ENCODE assay signal across 9 mouse cellular contexts in genomic region chr1:134368777-134369337, GRCm38 (mm10). TPM values are rescaled to one million over a fixed set of nuclear protein-coding genes. Genes with fewer than 3 reads are reported as not detected.
DNase-seq lines count a peak whose midpoint lies in the region; TF ChIP-seq lines count a peak whose summit lies in the region.
"Had no signal": no experiment of that assay in that cellular context is flagged by ENCODE, and none has a peak within 500 bp of the region (broad histone marks: within the 10 kb centered on the region; RNA-seq: fewer than 3 reads in every experiment).

No protein-coding gene starts in this region.

- dilution Hi-C loops in CH12.LX (cut with MboI; ENCODE audit: extremely low pct_ligation_motif_present, extremely low pct_unique_long_range_greater_than_20kb, low sequenced_read_pairs): no loop called here

- peaks cover 24% of the 10 kb centered on the region for H3K9me3 ChIP-seq in CH12.LX (replicated peaks; ENCODE audit: low read length)

- H3K4me1 ChIP-seq in CH12.LX (ENCODE audit: control insufficient read depth in 1 of 2, insufficient read depth in 2 of 2): no peaks in the 10 kb centered on the region

- H3K27ac ChIP-seq in CH12.LX (ENCODE audit: insufficient read depth, low read depth): no peak overlapping the region

- TF ChIP-seq POLR2A in CH12.LX (IDR thresholded peaks at IDR 0.05; ENCODE audit: low read depth, low read length): no peak

- H3K4me3 ChIP-seq in CH12.LX (replicated peaks in 1 of 3; ENCODE audit: low read depth in 2 of 3, low read length in 2 of 3, poor library complexity in 1 of 3): no peak overlapping the region

- TF ChIP-seq RAD21 in CH12.LX (IDR thresholded peaks at IDR 0.05; ENCODE audit: low read depth, low read length): peak; percentile 75

- no peak overlapping the region for H3K9ac ChIP-seq in CH12.LX (ENCODE audit: insufficient read depth, low read depth)

- no peaks in the 10 kb centered on the region for H3K79me2 ChIP-seq in CH12.LX (replicated peaks; ENCODE audit: control insufficient read depth, extremely low read depth, insufficient read depth, poor library complexity, severe bottlenecking)

- in situ Hi-C loops in CH12.LX (cut with MboI; ENCODE audit: low pct_ligation_motif_present, low pct_unique_long_range_greater_than_20kb, low sequenced_read_pairs): no loop called here

- intact Hi-C loops in heart, postnatal 25 days (cut with DNase I): loop anchor here (1.0 kb wide), 1 partner anchor 86 kb away; the partner anchor contains the start of gene Klhl12

- H3K27me3 ChIP-seq in CH12.LX (replicated peaks): peaks cover 7% of the 10 kb centered on the region

- H3K4me2 ChIP-seq in CH12.LX (ENCODE audit: insufficient read depth, low read depth, poor library complexity, severe bottlenecking): no peak overlapping the region

- H3K36me3 ChIP-seq in CH12.LX (replicated peaks in 1 of 2; ENCODE audit: control insufficient read depth in 1 of 2, insufficient read depth in 1 of 2, low read length in 1 of 2): no peaks in the 10 kb centered on the region

- no peak for TF ChIP-seq EP300 in CH12.LX (IDR thresholded peaks at IDR 0.05; ENCODE audit: low read length)

- DNase-seq in heart, adult 11 months: peak; percentile 85
- DNase-seq in heart, postnatal 25 days (ENCODE audit: low spot score): no peak
- DNase-seq in CH12.LX (ENCODE audit: extremely low read depth): peak; percentile 35
- peak; percentile 63 to 76 for DNase-seq in adrenal gland, postnatal 36 days
- DNase-seq in gastrocnemius, adult 8-10 months (ENCODE audit: low spot score in 2 of 2): peak; percentile 30 to 35
- DNase-seq in layer of hippocampus, postnatal 36 days: peak; percentile 26 to 50
- DNase-seq in naive thymus-derived CD4-positive, alpha-beta T cell, adult 2 months (ENCODE audit: low read depth): peak; percentile 65
- DNase-seq in thymus, postnatal 0 days (ENCODE audit: low spot score): peak; percentile 50

- peak in 1 of 2 experiments; percentile 71; a peak in 2 of 4 replicates for TF ChIP-seq CTCF in CH12.LX (conservative IDR thresholded peaks at IDR 0.05 in 1 of 2, IDR thresholded peaks at IDR 0.05 in 1 of 2; ENCODE audit: low read depth in 2 of 2, low read length in 2 of 2)

TF ChIP-seq in CH12.LX, 34 proteins besides CTCF, POLR2A, EP300 and RAD21:
- TF ChIP-seq USF2 (conservative IDR thresholded peaks at IDR 0.05; ENCODE audit: low read depth, low read length): no peak
- peak; percentile 56 for TF ChIP-seq SMC3 (IDR thresholded peaks at IDR 0.05; ENCODE audit: low read depth, low read length)
- TF ChIP-seq ZNF384 (IDR thresholded peaks at IDR 0.05; ENCODE audit: low read depth, low read length): no peak
TF ChIP-seq in CH12.LX: peak in this region for 1.

RNA-seq across cellular contexts. Expression of gene Tmem183a, which starts 7.1 kb away (rescaled TPM):
- total RNA-seq in heart, postnatal 25 days (2021): 10 to 100 TPM; 19.4 to 19.8 TPM
- total RNA-seq in CH12.LX (2012; rRNA removed) (41.5 and 52.0 TPM in 2 replicates), CH12.LX (2014; rRNA removed) (73.6 and 75.6 TPM in 2 replicates)
- 61.1 and 82.4 TPM in 2 replicates for polyA plus RNA-seq in CH12.LX (2012; ENCODE audit: insufficient read length, low read depth)
- 10 to 100 TPM; 49.2 to 52.6 TPM for total RNA-seq in adrenal gland, postnatal 36 days (2021)
- total RNA-seq in gastrocnemius, adult 8-10 months (2022): 10 to 100 TPM in 3 of 4 experiments, 1 to 10 TPM in 1; 8.5 to 13.5 (median 11.1) TPM
- total RNA-seq in layer of hippocampus, postnatal 36 days (2021): 10 to 100 TPM; 70.5 to 75.0 TPM
- polyA plus RNA-seq in thymus, postnatal 0 days (2015; fragmentation: Nextera tagmentation; extraction: Ambion mirVana): 58.0 and 64.3 TPM in 2 replicates

RNA-seq across cellular contexts. Expression of gene 4933406M09Rik, which starts 16.9 kb away (rescaled TPM):
- not detected for total RNA-seq in heart, postnatal 25 days (2021)
- total RNA-seq in CH12.LX (2012; rRNA removed) (not detected in 2 replicates), CH12.LX (2014; rRNA removed) (not detected in 2 replicates)
- not detected in 2 replicates for polyA plus RNA-seq in CH12.LX (2012; ENCODE audit: insufficient read length, low read depth)
- not detected for total RNA-seq in adrenal gland, postnatal 36 days (2021)
- total RNA-seq in gastrocnemius, adult 8-10 months (2022): not detected
- total RNA-seq in layer of hippocampus, postnatal 36 days (2021): not detected
- not detected in 2 replicates for polyA plus RNA-seq in thymus, postnatal 0 days (2015; fragmentation: Nextera tagmentation; extraction: Ambion mirVana)
- polyA plus RNA-seq: stomach, embryonic 16.5 days had no signal

RNA-seq across cellular contexts. Expression of gene Ppfia4, which starts 36.1 kb away (rescaled TPM):
- 1 to 10 TPM; 1.6 to 1.9 TPM for total RNA-seq in heart, postnatal 25 days (2021)
- total RNA-seq in CH12.LX (2012; rRNA removed) (0.21 and 0.30 TPM in 2 replicates), CH12.LX (2014; rRNA removed) (1.2 and 1.8 TPM in 2 replicates)
- polyA plus RNA-seq in CH12.LX (2012; ENCODE audit: insufficient read length, low read depth): 5.1 and 5.4 TPM in 2 replicates
- total RNA-seq in adrenal gland, postnatal 36 days (2021): 1 to 10 TPM in 1 of 2 experiments, under 1 TPM in 1; 0.60 to 1.1 TPM
- total RNA-seq in gastrocnemius, adult 8-10 months (2022): under 1 TPM; 0.21 to 0.65 (median 0.55) TPM
- total RNA-seq in layer of hippocampus, postnatal 36 days (2021): 10 to 100 TPM; 68.8 to 70.0 TPM
- 2.1 and 3.2 TPM in 2 replicates for polyA plus RNA-seq in thymus, postnatal 0 days (2015; fragmentation: Nextera tagmentation; extraction: Ambion mirVana)

RNA-seq across cellular contexts. Expression of gene Cyb5r1, which starts 36.5 kb away (rescaled TPM):
- 10 to 100 TPM; 25.3 to 25.5 TPM for total RNA-seq in heart, postnatal 25 days (2021)
- total RNA-seq in CH12.LX (2012; rRNA removed) (25.2 and 38.1 TPM in 2 replicates), CH12.LX (2014; rRNA removed) (17.5 and 18.6 TPM in 2 replicates)
- polyA plus RNA-seq in CH12.LX (2012; ENCODE audit: insufficient read length, low read depth): 43.6 and 44.3 TPM in 2 replicates
- 10 to 100 TPM; 28.6 to 55.4 TPM for total RNA-seq in adrenal gland, postnatal 36 days (2021)
- total RNA-seq in gastrocnemius, adult 8-10 months (2022): 10 to 100 TPM; 79.7 to 98.2 (median 83.9) TPM
- 10 to 100 TPM; 27.2 to 29.4 TPM for total RNA-seq in layer of hippocampus, postnatal 36 days (2021)
- polyA plus RNA-seq in thymus, postnatal 0 days (2015; fragmentation: Nextera tagmentation; extraction: Ambion mirVana): 13.4 and 20.4 TPM in 2 replicates

RNA-seq across cellular contexts. Expression of gene Adipor1, which starts 46.3 kb away (rescaled TPM):
- total RNA-seq in heart, postnatal 25 days (2021): 100 to 1,000 TPM; 140 TPM
- total RNA-seq in CH12.LX (2012; rRNA removed) (58.4 and 64.1 TPM in 2 replicates), CH12.LX (2014; rRNA removed) (83.7 and 94.0 TPM in 2 replicates)
- polyA plus RNA-seq in CH12.LX (2012; ENCODE audit: insufficient read length, low read depth): 65.3 and 70.8 TPM in 2 replicates
- 100 to 1,000 TPM; 125 to 139 TPM for total RNA-seq in adrenal gland, postnatal 36 days (2021)
- 100 to 1,000 TPM; 196 to 235 (median 208) TPM for total RNA-seq in gastrocnemius, adult 8-10 months (2022)
- 10 to 100 TPM; 57.5 to 57.7 TPM for total RNA-seq in layer of hippocampus, postnatal 36 days (2021)
- polyA plus RNA-seq in thymus, postnatal 0 days (2015; fragmentation: Nextera tagmentation; extraction: Ambion mirVana): 65.8 and 67.9 TPM in 2 replicates

Comparison
In these comparisons a context has a peak if more than half of its experiments do, and no peak if none do; other contexts are left out.
1. RNA of gene Ppfia4, which starts 36.1 kb away (total RNA-seq): 68.8 to 70.0 TPM in layer of hippocampus, postnatal 36 days; 1.6 to 1.9 TPM in heart, postnatal 25 days, 0.21 to 1.8 TPM in CH12.LX, 0.60 to 1.1 TPM in adrenal gland, postnatal 36 days and 0.21 to 0.65 TPM in gastrocnemius, adult 8-10 months; every median in the first group is over 10 times any median in the second.